Mouse (Mus musculus) midbrain, embryonic 15.5 days (tissue): ENCODE results near the gene Gm43064. TPM values are rescaled to one million over a fixed set of nuclear protein-coding genes. Genes with fewer than 3 reads are reported as not detected.
"Not testable (repeated sequence)": the region's sequence is repeated elsewhere in the genome, so short reads cannot be mapped to it uniquely, and the experiment has no call there.

Experiments used
- ATAC-seq: fragments of 200-750 bp; cut with Nextera tagmentation; replicated peaks from 2 replicates; pipeline ENCODE4 v1.8.0; 2017; ENCODE audit warnings: moderate TSS enrichment
- H3K27ac ChIP-seq: fragments of 300-500 bp; sonication (generic); 2 replicates; pipeline ENCODE4 v1.5.1; 2015; ENCODE audit warnings: mild to moderate bottlenecking, inconsistent platforms
- H3K27me3 ChIP-seq: fragments of 300-500 bp; sonication (generic); replicated peaks from 2 replicates; pipeline ENCODE4 v1.6.1; 2015; ENCODE audit warnings: inconsistent platforms
- H3K36me3 ChIP-seq: fragments of 300-500 bp; sonication (generic); replicated peaks from 2 replicates; pipeline ENCODE4 v1.6.1; 2015; ENCODE audit warnings: inconsistent platforms
- H3K4me1 ChIP-seq: fragments of 300-500 bp; sonication (generic); 2 replicates; pipeline ENCODE4 v1.6.1; 2015; ENCODE audit warnings: inconsistent platforms
- H3K4me2 ChIP-seq: fragments of 300-500 bp; sonication (generic); 2 replicates; pipeline ENCODE4 v1.6.1; 2015; ENCODE audit warnings: inconsistent platforms, mild to moderate bottlenecking, moderate library complexity
- H3K4me3 ChIP-seq: fragments of 300-500 bp; sonication (generic); 2 replicates; pipeline ENCODE4 v1.5.1; 2015; ENCODE audit warnings: mild to moderate bottlenecking, inconsistent platforms
- H3K9ac ChIP-seq: fragments of 300-500 bp; sonication (generic); 2 replicates; pipeline ENCODE4 v1.6.1; 2015; ENCODE audit warnings: mild to moderate bottlenecking, inconsistent platforms
- H3K9me3 ChIP-seq: fragments of 300-500 bp; sonication (generic); 2 replicates; pipeline ENCODE4 v1.6.1; 2016; ENCODE audit warnings: inconsistent platforms
- WGBS: fragments of 180-500 bp; shearing (Covaris S2); methylation state at CpG from one replicate; pipeline ENCODE4 v1.1.7; 2015; ENCODE audit warnings: mixed read lengths; 5-methylcytosine and 5-hydroxymethylcytosine counted together
- polyA plus RNA-seq: library from polyadenylated mRNA; unstranded; fragments of >200 nt; fragmentation: Nextera tagmentation; extraction: Ambion mirVana; gene quantifications from 2 replicates; pipeline ENCODE4 v1.2.1, GENCODE M21; 2015

Gm43064 gene
- polyA plus RNA-seq, 1 experiment from 2014 or later: 0.35 TPM

- not testable (repeated sequence) for H3K4me1 ChIP-seq, H3K36me3 ChIP-seq, H3K27me3 ChIP-seq, H3K4me2 ChIP-seq, H3K4me3 ChIP-seq, ATAC-seq, H3K27ac ChIP-seq, H3K9me3 ChIP-seq, H3K9ac ChIP-seq
- WGBS: 73% methylated on average over 3 of the region's 3 CpGs
These were observed 30.8 kb downstream of the Gm43064 start for GRCm38 (mm10) chr3:103840195-103840594.

- H3K4me2 ChIP-seq, H3K36me3 ChIP-seq, H3K9me3 ChIP-seq, H3K27me3 ChIP-seq, ATAC-seq, H3K27ac ChIP-seq, H3K9ac ChIP-seq, H3K4me1 ChIP-seq, H3K4me3 ChIP-seq: not testable (repeated sequence)
- WGBS: 92% methylated on average over 7 of the region's 7 CpGs
These were observed 31.6 kb downstream of the Gm43064 start for GRCm38 (mm10) chr3:103840946-103841345.

- Histone ChIP-seq H3K4me1 (no peaks in the 10 kb centered on the region), H3K27ac (no peak overlapping the region)
These were observed 41.4 kb downstream of the Gm43064 start for GRCm38 (mm10) chr3:103850644-103851363.

GRCm38 (mm10) chr3:103851481-103851880, 42.1 kb downstream of the Gm43064 start:
- Histone ChIP-seq H3K27me3 (no peaks in the 10 kb centered on the region), H3K36me3 (no peaks in the 10 kb centered on the region), H3K4me1 (no peaks in the 10 kb centered on the region), H3K4me3 (no peak overlapping the region), H3K4me2 (no peak overlapping the region), H3K27ac (no peak overlapping the region), H3K9me3 (no peaks in the 10 kb centered on the region), H3K9ac (no peak overlapping the region)
- no peak for ATAC-seq
- WGBS: 89% methylated on average over 6 of the region's 6 CpGs

More at GRCm38 (mm10) chr3:103850644-103851363, 41.4 kb downstream of the Gm43064 start:
- Histone ChIP-seq H3K36me3 (no peaks in the 10 kb centered on the region), H3K27me3 (no peaks in the 10 kb centered on the region), H3K9ac (no peak overlapping the region), H3K4me2 (no peak overlapping the region), H3K9me3 (no peaks in the 10 kb centered on the region), H3K4me3 (no peak overlapping the region)
- 84% methylated on average over 9 of the region's 9 CpGs for WGBS
- no peak for ATAC-seq

- Histone ChIP-seq H3K27me3 (no peaks in the 10 kb centered on the region), H3K4me1 (no peaks in the 10 kb centered on the region), H3K9me3 (no peaks in the 10 kb centered on the region), H3K36me3 (no peaks in the 10 kb centered on the region), H3K4me3 (no peak overlapping the region), H3K4me2 (no peak overlapping the region), H3K27ac (no peak overlapping the region), H3K9ac (no peak overlapping the region)
- no peak for ATAC-seq
- WGBS: 88% methylated on average over 8 of the region's 8 CpGs
These were observed 42.5 kb downstream of the Gm43064 start for GRCm38 (mm10) chr3:103851882-103852281.

- H3K9me3 ChIP-seq: no peaks in the 10 kb centered on the region
- WGBS: 61% methylated on average over 3 of the region's 3 CpGs
- no peaks in the 10 kb centered on the region for H3K4me1 ChIP-seq
- H3K27me3 ChIP-seq: no peaks in the 10 kb centered on the region
- H3K4me3 ChIP-seq: no peak overlapping the region
- H3K9ac ChIP-seq: no peak overlapping the region
- H3K36me3 ChIP-seq: no peaks in the 10 kb centered on the region
- H3K27ac ChIP-seq: no peak overlapping the region
- H3K4me2 ChIP-seq: no peak overlapping the region
- no peak for ATAC-seq
These were observed 43.4 kb downstream of the Gm43064 start for GRCm38 (mm10) chr3:103852565-103853299.

GRCm38 (mm10) chr3:103853804-103854203, 44.4 kb downstream of the Gm43064 start:
- no peaks in the 10 kb centered on the region for H3K4me1 ChIP-seq
- no peaks in the 10 kb centered on the region for H3K27me3 ChIP-seq
- ATAC-seq: no peak
- no peaks in the 10 kb centered on the region for H3K36me3 ChIP-seq
- no peak overlapping the region for H3K27ac ChIP-seq
- H3K4me2 ChIP-seq: no peak overlapping the region
- H3K9ac ChIP-seq: no peak overlapping the region
- no peaks in the 10 kb centered on the region for H3K9me3 ChIP-seq
- WGBS: 60% methylated on average over 8 of the region's 8 CpGs
- H3K4me3 ChIP-seq: no peak overlapping the region

- ATAC-seq: no peak
- no peak overlapping the region for H3K4me2 ChIP-seq
- WGBS: 93% methylated on average over 7 of the region's 7 CpGs
- H3K36me3 ChIP-seq: no peaks in the 10 kb centered on the region
- H3K4me1 ChIP-seq: no peaks in the 10 kb centered on the region
- no peak overlapping the region for H3K4me3 ChIP-seq
- H3K9ac ChIP-seq: no peak overlapping the region
- no peaks in the 10 kb centered on the region for H3K27me3 ChIP-seq
- H3K27ac ChIP-seq: no peak overlapping the region
- no peaks in the 10 kb centered on the region for H3K9me3 ChIP-seq
These were observed 47.8 kb downstream of the Gm43064 start for GRCm38 (mm10) chr3:103857036-103857805.

GRCm38 (mm10) chr3:103857977-103858563, 48.7 kb downstream of the Gm43064 start:
- H3K4me1 ChIP-seq: no peaks in the 10 kb centered on the region
- ATAC-seq: no peak
- 87% methylated on average over 6 of the region's 6 CpGs for whole genome bisulfite sequencing
- H3K4me3 ChIP-seq: no peak overlapping the region
- H3K4me2 ChIP-seq: no peak overlapping the region
- no peaks in the 10 kb centered on the region for H3K27me3 ChIP-seq
- H3K9me3 ChIP-seq: no peaks in the 10 kb centered on the region
- H3K9ac ChIP-seq: no peak overlapping the region
- no peak overlapping the region for H3K27ac ChIP-seq
- no peaks in the 10 kb centered on the region for H3K36me3 ChIP-seq

GRCm38 (mm10) chr3:103858881-103859801, 49.8 kb downstream of the Gm43064 start, which contains the start of gene Ptpn22:
Ptpn22 (plus strand) TSS chr3:103859795.
- Histone ChIP-seq H3K27ac (no peak within 1 kb of the TSS), H3K9me3 (no peaks in the 10 kb centered on the region), H3K9ac (no peak within 1 kb of the TSS), H3K36me3 (no peaks in the 10 kb centered on the region), H3K4me3 (no peak within 1 kb of the TSS), H3K27me3 (no peaks in the 10 kb centered on the region), H3K4me2 (no peak within 1 kb of the TSS), H3K4me1 (no peaks in the 10 kb centered on the region)
- ATAC-seq: no peak
- WGBS: 75% methylated on average over 12 of the region's 12 CpGs

- no peaks in the 10 kb centered on the region for H3K36me3 ChIP-seq
- ATAC-seq: no peak
- no peak overlapping the region for H3K27ac ChIP-seq
- no peaks in the 10 kb centered on the region for H3K4me1 ChIP-seq
- H3K4me3 ChIP-seq: no peak overlapping the region
- H3K9me3 ChIP-seq: no peaks in the 10 kb centered on the region
- H3K9ac ChIP-seq: no peak overlapping the region
- no peaks in the 10 kb centered on the region for H3K27me3 ChIP-seq
- H3K4me2 ChIP-seq: no peak overlapping the region
- WGBS: 65% methylated on average over 6 of the region's 6 CpGs
These were observed 50.5 kb downstream of the Gm43064 start for GRCm38 (mm10) chr3:103859851-103860391.
